Mouse (Mus musculus) MEL (cell line): ENCODE data around the gene Calcrl. TPM values are rescaled to one million over a fixed set of nuclear protein-coding genes. Genes with fewer than 3 reads are reported as not detected.

ENCODE experiments used
- DNase-seq: peaks from one replicate; pipeline ENCODE4 v3.0.0; 2011; ENCODE audit warnings: low read depth, low spot score
- H3K27ac ChIP-seq: 2 replicates; pipeline ENCODE4 v1.5.1; 2012; ENCODE audit warnings: low read depth, mild to moderate bottlenecking, control low read depth, low read length, moderate library complexity; ENCODE audit not compliant: control insufficient read depth
- H3K27me3 ChIP-seq, 2 experiments: fragments of 150-350 bp in 1 of 2; sonication (generic) in 1 of 2; 2 replicates each; pipeline ENCODE4 v1.6.1; 2012; ENCODE audit warnings: low read length in 2 of 2, mild to moderate bottlenecking in 2 of 2, improper control_type of control experiment in 1 of 2, moderate library complexity in 1 of 2; ENCODE audit not compliant: insufficient read depth in 2 of 2, control insufficient read depth in 1 of 2
- H3K36me3 ChIP-seq, 2 experiments: 2 replicates each; pipeline ENCODE4 v1.6.1; 2012 to 2014; ENCODE audit warnings: low read length in 2 of 2, improper control_type of control experiment in 1 of 2, inconsistent platforms in 1 of 2, mild to moderate bottlenecking in 1 of 2; ENCODE audit not compliant: insufficient read depth in 2 of 2, control insufficient read depth in 1 of 2
- H3K4me1 ChIP-seq, 2 experiments: fragments of 150-350 bp in 1 of 2; sonication (generic) in 1 of 2; 2 replicates each; pipeline ENCODE4 v1.6.1; 2012; ENCODE audit warnings: low read length in 2 of 2, improper control_type of control experiment in 1 of 2, mild to moderate bottlenecking in 1 of 2; ENCODE audit not compliant: insufficient read depth in 2 of 2, control insufficient read depth in 1 of 2
- H3K4me3 ChIP-seq, 2 experiments: fragments of 150-350 bp in 1 of 2; sonication (generic) in 1 of 2; 2 replicates each; pipeline ENCODE4 v1.5.1; 2012; ENCODE audit warnings: low read depth in 2 of 2, low read length in 2 of 2, mild to moderate bottlenecking in 2 of 2, moderate library complexity in 2 of 2, control low read depth in 1 of 2, improper control_type of control experiment in 1 of 2; ENCODE audit not compliant: control insufficient read depth in 1 of 2, insufficient read depth in 1 of 2
- H3K79me2 ChIP-seq: 2 replicates; pipeline ENCODE4 v1.6.1; 2012; ENCODE audit warnings: mild to moderate bottlenecking, low read length, moderate library complexity; ENCODE audit not compliant: control insufficient read depth, poor library complexity, insufficient read depth
- H3K9ac ChIP-seq: 2 replicates; pipeline ENCODE4 v1.6.1; 2012; ENCODE audit warnings: low read depth, mild to moderate bottlenecking, control low read depth, low read length, moderate library complexity; ENCODE audit not compliant: control insufficient read depth, poor library complexity, severe bottlenecking
- H3K9me3 ChIP-seq: fragments of 150-350 bp; sonication (generic); replicated peaks from 2 replicates; pipeline ENCODE4 v1.6.1; 2012; ENCODE audit warnings: mild to moderate bottlenecking, low read length, improper control_type of control experiment, moderate library complexity; ENCODE audit not compliant: insufficient read depth
- CHD2 ChIP-seq: IDR thresholded peaks from 2 replicates; pipeline ENCODE4 v1.6.1; 2011; ENCODE audit warnings: low read length, improper control_type of control experiment
- GABPA ChIP-seq: IDR thresholded peaks from 2 replicates; pipeline ENCODE4 v1.6.1; 2012; ENCODE audit warnings: low read depth, mild to moderate bottlenecking, inconsistent platforms, low read length, improper control_type of control experiment, moderate library complexity
- HCFC1 ChIP-seq: IDR thresholded peaks from 2 replicates; pipeline ENCODE4 v1.6.1; 2012; ENCODE audit warnings: low read depth, mild to moderate bottlenecking, inconsistent platforms, low read length, improper control_type of control experiment, moderate library complexity
- JUND ChIP-seq: IDR thresholded peaks from 2 replicates; pipeline ENCODE4 v1.6.1; 2011; ENCODE audit warnings: low read depth, mild to moderate bottlenecking, improper control_type of control experiment, low read length
- KAT2A ChIP-seq: conservative IDR thresholded peaks from 2 replicates; pipeline ENCODE4 v1.6.1; 2012; ENCODE audit warnings: low read depth, low read length, improper control_type of control experiment, inconsistent platforms
- MAFK ChIP-seq: IDR thresholded peaks from 2 replicates; pipeline ENCODE4 v1.6.1; 2011; ENCODE audit warnings: low read depth, mild to moderate bottlenecking, low read length, improper control_type of control experiment, borderline replicate concordance
- MAZ ChIP-seq: IDR thresholded peaks from 2 replicates; pipeline ENCODE4 v1.6.1; 2012; ENCODE audit warnings: low read depth, mild to moderate bottlenecking, inconsistent platforms, low read length, improper control_type of control experiment
- MEF2A ChIP-seq: IDR thresholded peaks from 2 replicates; pipeline ENCODE4 v1.6.1; 2014; ENCODE audit warnings: low read depth, mild to moderate bottlenecking, inconsistent platforms, low read length, improper control_type of control experiment; ENCODE audit not compliant: poor library complexity, insufficient replicate concordance, severe bottlenecking; ENCODE audit errors: extremely low read depth
- MXI1 ChIP-seq: IDR thresholded peaks from 2 replicates; pipeline ENCODE4 v1.6.1; 2011; ENCODE audit warnings: mild to moderate bottlenecking, low read depth, low read length, improper control_type of control experiment
- MYB ChIP-seq: IDR thresholded peaks from 2 replicates; pipeline ENCODE4 v1.6.1; 2011; ENCODE audit warnings: mild to moderate bottlenecking, low read depth, low read length, improper control_type of control experiment
- MYC ChIP-seq: IDR thresholded peaks from 2 replicates; pipeline ENCODE4 v1.6.1; 2011; ENCODE audit warnings: low read depth, mild to moderate bottlenecking, low read length, improper control_type of control experiment, moderate library complexity
- NELFE ChIP-seq: IDR thresholded peaks from 2 replicates; pipeline ENCODE4 v1.6.1; 2011; ENCODE audit warnings: low read depth, low read length, improper control_type of control experiment
- POLR2A ChIP-seq, 2 experiments: IDR thresholded peaks; 2 replicates each; pipeline ENCODE4 v1.6.1; 2011 to 2012; ENCODE audit warnings: low read length in 2 of 2, mild to moderate bottlenecking in 2 of 2, control low read depth in 1 of 2, improper control_type of control experiment in 1 of 2, low read depth in 1 of 2, moderate library complexity in 1 of 2; ENCODE audit not compliant: control insufficient read depth in 1 of 2, insufficient read depth in 1 of 2, poor library complexity in 1 of 2
- POLR2AphosphoS5 ChIP-seq: IDR thresholded peaks from 2 replicates; pipeline ENCODE4 v1.6.1; 2012; ENCODE audit warnings: low read depth, borderline replicate concordance, mild to moderate bottlenecking, inconsistent platforms, low read length, moderate library complexity, mixed read lengths
- RAD21 ChIP-seq: IDR thresholded peaks from 2 replicates; pipeline ENCODE4 v1.6.1; 2011; ENCODE audit warnings: mild to moderate bottlenecking, low read depth, low read length, improper control_type of control experiment
- TAL1 ChIP-seq: IDR thresholded peaks from 2 replicates; pipeline ENCODE4 v1.6.1; 2012; ENCODE audit warnings: mild to moderate bottlenecking, inconsistent platforms, low read length, moderate library complexity, mixed read lengths
- TBP ChIP-seq: IDR thresholded peaks from 2 replicates; pipeline ENCODE4 v1.8.0; 2011; ENCODE audit warnings: low read depth, low read length, improper control_type of control experiment
- TCF12 ChIP-seq: IDR thresholded peaks from 2 replicates; pipeline ENCODE4 v1.6.1; 2014; ENCODE audit warnings: low read depth, mild to moderate bottlenecking, inconsistent platforms, low read length, improper control_type of control experiment, moderate library complexity
- UBTF ChIP-seq: IDR thresholded peaks from 2 replicates; pipeline ENCODE4 v1.6.1; 2012; ENCODE audit warnings: low read depth, mild to moderate bottlenecking, inconsistent platforms, low read length, improper control_type of control experiment, moderate library complexity, borderline replicate concordance; ENCODE audit not compliant: insufficient read depth
- USF1 ChIP-seq: IDR thresholded peaks from 2 replicates; pipeline ENCODE4 v1.6.1; 2014; ENCODE audit warnings: low read depth, mild to moderate bottlenecking, inconsistent platforms, low read length, improper control_type of control experiment, moderate library complexity
- USF2 ChIP-seq, 2 experiments: IDR thresholded peaks; 2 replicates each; pipeline ENCODE4 v1.6.1; 2011 to 2012; ENCODE audit warnings: improper control_type of control experiment in 2 of 2, low read length in 2 of 2, borderline replicate concordance in 1 of 2, inconsistent platforms in 1 of 2, low read depth in 1 of 2, mild to moderate bottlenecking in 1 of 2; ENCODE audit not compliant: insufficient read depth in 1 of 2
- ZNF384 ChIP-seq: IDR thresholded peaks from 2 replicates; pipeline ENCODE4 v1.6.1; 2012; ENCODE audit warnings: low read depth, mild to moderate bottlenecking, inconsistent platforms, low read length, improper control_type of control experiment
- polyA plus RNA-seq, 2 experiments: library from polyadenylated mRNA; stranded (reverse) in 1 of 2; unstranded in 1 of 2; fragments of >175 nt in 1 of 2; fragments of >200 nt in 1 of 2; gene quantifications; 2 replicates each; pipeline versions ENCODE4 v1.2.1 to v1.2.4; 2012; ENCODE audit warnings: low replicate concordance in 2 of 2, low read depth in 1 of 2; ENCODE audit not compliant: insufficient read length in 2 of 2, insufficient read depth in 1 of 2, missing spikeins in 1 of 2
- total RNA-seq: library from RNA; depleted of rRNA; stranded (reverse); fragments of 300-350 nt; gene quantifications from 2 replicates; pipeline ENCODE4 v1.2.3, GENCODE M21; 2012

The Calcrl gene
- total and polyA plus RNA-seq, 3 experiments = not detected

DNA sequence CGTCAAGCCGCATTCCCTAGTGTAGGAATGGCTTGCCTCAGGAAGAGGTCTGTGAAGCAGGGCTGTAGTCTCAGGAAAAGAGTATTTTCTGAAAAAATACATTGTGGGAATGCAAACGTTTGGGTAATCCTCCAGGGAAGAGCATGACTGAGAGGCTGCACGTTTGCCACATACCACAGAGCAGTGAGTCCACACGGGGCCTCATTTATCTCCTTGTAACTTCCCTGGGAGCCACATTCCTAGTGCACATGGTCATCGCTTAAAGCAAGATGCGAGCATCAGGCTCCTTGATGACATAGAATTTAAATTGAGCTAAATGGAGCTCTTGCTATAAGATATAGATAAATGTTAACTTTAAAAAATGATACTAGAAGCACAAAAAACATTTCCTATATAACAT, 39.7 kb upstream of the Calcrl start:
- Histone ChIP-seq H3K27ac (no peak overlapping the region), H3K36me3 (no peaks in the 10 kb centered on the region), H3K9me3 (no peaks in the 10 kb centered on the region), H3K79me2 (no peaks in the 10 kb centered on the region), H3K4me1 (0 out of 4 replicates have a peak, but pooled peaks cover 0 to 3% of the 10 kb centered on the region in 2 experiments), H3K27me3 (peaks cover 0 to 2% of the 10 kb centered on the region in 2 experiments; a peak in 1 of 4 replicates), H3K4me3 (no peak overlapping the region), H3K9ac (no peak overlapping the region)
- TF ChIP-seq KAT2A (no peak), MAZ (no peak)
- no peak for DNase-seq

- H3K79me2 ChIP-seq = no peaks in the 10 kb centered on the region
Observed at GRCm38 (mm10) chr2:84462411-84462810, 37.2 kb upstream of the Calcrl start.

GRCm38 (mm10) chr2:84459651-84460177, 34.5 kb upstream of the Calcrl start:
- no peaks in the 10 kb centered on the region for H3K9me3 ChIP-seq
- H3K9ac ChIP-seq = no peak overlapping the region
- H3K79me2 ChIP-seq = no peaks in the 10 kb centered on the region
- H3K4me1 ChIP-seq = no peaks in the 10 kb centered on the region
- H3K27me3 ChIP-seq = peaks cover 2 to 7% of the 10 kb centered on the region in 2 experiments; a peak in 2 of 4 replicates
- peak; percentile 16 for DNase-seq
- no peak overlapping the region for H3K27ac ChIP-seq
- H3K36me3 ChIP-seq = no peaks in the 10 kb centered on the region
- TF ChIP-seq JUND = no peak
- TF ChIP-seq TCF12 = no peak
- TF ChIP-seq POLR2A (IDR thresholded peaks at IDR 0.05; ENCODE audit: control insufficient read depth in 1 of 2, insufficient read depth in 1 of 2, low read depth in 1 of 2, low read length in 2 of 2, poor library complexity in 1 of 2) = no peak
- no peak for TF ChIP-seq MYB
- TF ChIP-seq, all 39 proteins: peak for 0
- H3K4me3 ChIP-seq = no peak overlapping the region

More at GRCm38 (mm10) chr2:84462411-84462810, 37.2 kb upstream of the Calcrl start:
- Histone ChIP-seq H3K27me3 (peaks cover 2 to 7% of the 10 kb centered on the region in 2 experiments; a peak in 2 of 4 replicates), H3K9me3 (no peaks in the 10 kb centered on the region), H3K4me1 (no peaks in the 10 kb centered on the region), H3K36me3 (no peaks in the 10 kb centered on the region), H3K27ac (no peak overlapping the region), H3K4me3 (no peak overlapping the region), H3K9ac (no peak overlapping the region)
- TF ChIP-seq MYB (no peak), MXI1 (no peak), MAZ (no peak), MEF2A (no peak), UBTF (no peak), USF1 (no peak), RAD21 (no peak), TBP (no peak), HCFC1 (no peak), POLR2A (IDR thresholded peaks at IDR 0.05; ENCODE audit: control insufficient read depth in 1 of 2, insufficient read depth in 1 of 2, low read depth in 1 of 2, low read length in 2 of 2, poor library complexity in 1 of 2) (no peak), MYC (no peak), CHD2 (no peak), TCF12 (no peak), TAL1 (no peak), MAFK (no peak), USF2 (IDR thresholded peaks at IDR 0.05; ENCODE audit: borderline replicate concordance in 1 of 2, insufficient read depth in 1 of 2, low read depth in 1 of 2, low read length in 2 of 2) (no peak), ZNF384 (no peak), POLR2AphosphoS5 (no peak), GABPA (no peak), NELFE (no peak)
- DNase-seq = no peak
